Mouse (Mus musculus) testis, adult 2 months (tissue): ENCODE measurements at regions not wholly inside any gene's neighbourhood (a gene's known extent, or its start where the extent isn't known, plus 50 kb on each side); places are given as distances from the start of the nearest gene placed in this dataset.

Source experiments
- CTCF ChIP-seq: fragments of 200-500 bp; IDR thresholded peaks from 2 replicates; pipeline ENCODE4 v1.5.1; 2012; ENCODE audit warnings: low read depth, mild to moderate bottlenecking, inconsistent platforms, low read length, moderate library complexity; ENCODE audit not compliant: control insufficient read depth, insufficient read depth, insufficient replicate concordance
- POLR2A ChIP-seq: fragments of 200-500 bp; IDR thresholded peaks from 2 replicates; pipeline ENCODE4 v1.6.1; 2012; ENCODE audit warnings: low read depth, mild to moderate bottlenecking, inconsistent platforms, low read length, moderate library complexity; ENCODE audit not compliant: control insufficient read depth

GRCm38 (mm10) chr9:52259459-52259858, 91.1 kb upstream of the Zc3h12c start:
- no peak for TF ChIP-seq POLR2A
- TF ChIP-seq CTCF: no peak
